Mouse (Mus musculus): Measurements from ENCODE around the gene Hist1h2ag. TPM values are rescaled to one million over a fixed set of nuclear protein-coding genes. Genes with fewer than 3 reads are reported as not detected.

Gene Hist1h2ag
- total and polyA plus RNA-seq, 2 experiments from 2014 or later: 16.6 to 477 TPM

GRCm38 (mm10) chr13:22033741-22034442, 8.9 kb downstream of the Hist1h2ag start:
- WGBS: 56% methylated on average over 5 of the region's 5 CpGs
- peak overlapping the region; percentile 59; the same call in 1 of the 2 replicates for H3K4me2 ChIP-seq (ENCODE audit: low read depth, low read length)
- H3K4me1 ChIP-seq (ENCODE audit: insufficient read depth, low read length): peaks cover 6% of the 10 kb centered on the region; the same call in 1 of the 2 replicates
- H3K27ac ChIP-seq: no peak overlapping the region
- H3K9ac ChIP-seq (replicated peaks; ENCODE audit: low read length): no peak overlapping the region
- H3K4me3 ChIP-seq (ENCODE audit: low read length): no peak overlapping the region
- H3K36me3 ChIP-seq (ENCODE audit: insufficient read depth, low read length): no peaks in the 10 kb centered on the region
- no peaks in the 10 kb centered on the region for H3K27me3 ChIP-seq (ENCODE audit: insufficient read depth, low read length)
- no peak for DNase-seq (ENCODE audit: low spot score)
- H3K9me3 ChIP-seq (ENCODE audit: low read length): no peaks in the 10 kb centered on the region
- no peak for ATAC-seq
- no peak for TF ChIP-seq CTCF (IDR thresholded peaks at IDR 0.05; ENCODE audit: low read depth)

- WGBS: 11% methylated on average over 4 of the region's 4 CpGs
- TF ChIP-seq CTCF (IDR thresholded peaks at IDR 0.05; ENCODE audit: low read depth): peak; percentile 54
- no peak overlapping the region for H3K9ac ChIP-seq (replicated peaks; ENCODE audit: low read length)
- H3K9me3 ChIP-seq (ENCODE audit: low read length): no peaks in the 10 kb centered on the region
- no peak overlapping the region for H3K4me2 ChIP-seq (ENCODE audit: low read depth, low read length)
- no peak overlapping the region for H3K4me3 ChIP-seq (ENCODE audit: low read length)
- peak; percentile 72 for DNase-seq (ENCODE audit: low spot score)
- H3K36me3 ChIP-seq (ENCODE audit: insufficient read depth, low read length): no peaks in the 10 kb centered on the region
- no peaks in the 10 kb centered on the region for H3K4me1 ChIP-seq (ENCODE audit: insufficient read depth, low read length)
- no peaks in the 10 kb centered on the region for H3K27me3 ChIP-seq (ENCODE audit: insufficient read depth, low read length)
- H3K27ac ChIP-seq: no peak overlapping the region
- ATAC-seq: no peak
Measured at GRCm38 (mm10) chr13:22030493-22030892, 12.3 kb downstream of the Hist1h2ag start.

- Histone ChIP-seq H3K4me2 (ENCODE audit: low read depth, low read length) (0 out of 2 replicates have a peak overlapping the region, but pooled peaks have one; percentile 61), H3K4me1 (ENCODE audit: insufficient read depth, low read length) (no peaks in the 10 kb centered on the region), H3K36me3 (ENCODE audit: insufficient read depth, low read length) (no peaks in the 10 kb centered on the region), H3K9me3 (ENCODE audit: low read length) (no peaks in the 10 kb centered on the region), H3K27ac (no peak overlapping the region), H3K27me3 (ENCODE audit: insufficient read depth, low read length) (no peaks in the 10 kb centered on the region), H3K9ac (replicated peaks; ENCODE audit: low read length) (no peak overlapping the region), H3K4me3 (ENCODE audit: low read length) (no peak overlapping the region)
- DNase-seq (ENCODE audit: low spot score) (peak; percentile 35), ATAC-seq (no peak)
- WGBS: 38% methylated on average over 8 of the region's 8 CpGs
- no peak for TF ChIP-seq CTCF (IDR thresholded peaks at IDR 0.05; ENCODE audit: low read depth)
Measured at GRCm38 (mm10) chr13:22029928-22030327, 12.8 kb downstream of the Hist1h2ag start.

GRCm38 (mm10) chr13:22028673-22029460, 13.9 kb downstream of the Hist1h2ag start:
- H3K36me3 ChIP-seq (ENCODE audit: insufficient read depth, low read length): no peaks in the 10 kb centered on the region

GRCm38 (mm10) chr13:22026058-22027031, 16.4 kb downstream of the Hist1h2ag start:
- Histone ChIP-seq H3K4me3 (ENCODE audit: low read length) (peak overlapping the region; percentile 51), H3K4me2 (ENCODE audit: low read depth, low read length) (peak overlapping the region; percentile 74), H3K9ac (replicated peaks; ENCODE audit: low read length) (peak overlapping the region; percentile 56), H3K27me3 (ENCODE audit: insufficient read depth, low read length) (no peaks in the 10 kb centered on the region), H3K36me3 (ENCODE audit: insufficient read depth, low read length) (no peaks in the 10 kb centered on the region), H3K4me1 (ENCODE audit: insufficient read depth, low read length) (0 out of 2 replicates have a peak, but pooled peaks cover 3% of the 10 kb centered on the region), H3K9me3 (ENCODE audit: low read length) (no peaks in the 10 kb centered on the region), H3K27ac (no peak overlapping the region)
- ATAC-seq (peak; percentile 74; the same call in 1 of the 2 replicates), DNase-seq (ENCODE audit: low spot score) (peak; percentile 92)
- TF ChIP-seq CTCF (IDR thresholded peaks at IDR 0.05; ENCODE audit: low read depth): no peak
- 1% methylated on average over 35 of the region's 35 CpGs for WGBS

More at GRCm38 (mm10) chr13:22028673-22029460, 13.9 kb downstream of the Hist1h2ag start:
- no peaks in the 10 kb centered on the region for H3K9me3 ChIP-seq (ENCODE audit: low read length)
- H3K4me2 ChIP-seq (ENCODE audit: low read depth, low read length): peak overlapping the region; percentile 61
- no peaks in the 10 kb centered on the region for H3K4me1 ChIP-seq (ENCODE audit: insufficient read depth, low read length)
- peak overlapping the region; percentile 53 for H3K4me3 ChIP-seq (ENCODE audit: low read length)
- DNase-seq (ENCODE audit: low spot score) (peak; percentile 94), ATAC-seq (peak; percentile 78)
- TF ChIP-seq CTCF (IDR thresholded peaks at IDR 0.05; ENCODE audit: low read depth): peak; percentile 96
- H3K9ac ChIP-seq (replicated peaks; ENCODE audit: low read length): peak overlapping the region; percentile 60
- H3K27ac ChIP-seq: peak overlapping the region; percentile 37; the same call in 1 of the 2 replicates
- H3K27me3 ChIP-seq (ENCODE audit: insufficient read depth, low read length): no peaks in the 10 kb centered on the region
- under 1% methylated on average over 40 of the region's 40 CpGs for WGBS

- ATAC-seq (peak; percentile 83), DNase-seq (ENCODE audit: low spot score) (peak; percentile 90)
- TF ChIP-seq CTCF (IDR thresholded peaks at IDR 0.05; ENCODE audit: low read depth): no peak
- H3K9ac ChIP-seq (replicated peaks; ENCODE audit: low read length): no peak overlapping the region
- no peaks in the 10 kb centered on the region for H3K36me3 ChIP-seq (ENCODE audit: insufficient read depth, low read length)
- peaks cover 17% of the 10 kb centered on the region for H3K27me3 ChIP-seq (ENCODE audit: insufficient read depth, low read length)
- 0% methylated on average over 9 of the region's 9 CpGs for WGBS
- H3K4me3 ChIP-seq (ENCODE audit: low read length): peak overlapping the region; percentile 45
- no peaks in the 10 kb centered on the region for H3K9me3 ChIP-seq (ENCODE audit: low read length)
- no peak overlapping the region for H3K27ac ChIP-seq
- peak overlapping the region; percentile 59 for H3K4me2 ChIP-seq (ENCODE audit: low read depth, low read length)
- 0 out of 2 replicates have a peak, but pooled peaks cover 3% of the 10 kb centered on the region for H3K4me1 ChIP-seq (ENCODE audit: insufficient read depth, low read length)
Measured at GRCm38 (mm10) chr13:22022241-22022640, 20.5 kb downstream of the Hist1h2ag start.

All from hindbrain, postnatal 0 days (tissue).